In genomic region chr12:104864439-104865165, GRCm38 (mm10) we compare ENCODE assay signal across 8 mouse cellular contexts. TPM values are rescaled to one million over a fixed set of nuclear protein-coding genes. Genes with fewer than 3 reads are reported as not detected.
DNase-seq lines count a peak whose midpoint lies in the region; ATAC-seq and TF ChIP-seq lines count a peak whose summit lies in the region.

Clmn (minus strand) TSS chr12:104865076.

- no peaks in the 10 kb centered on the region for H3K9me3 ChIP-seq in forebrain, embryonic 15.5 days
- H3K9me3 ChIP-seq in hindbrain, embryonic 14.5 days (ENCODE audit: control insufficient read depth, low read length) = no peaks in the 10 kb centered on the region
- H3K9me3 ChIP-seq in midbrain, embryonic 10.5 days (replicated peaks) = no peaks in the 10 kb centered on the region
- H3K9me3 ChIP-seq in stomach, postnatal 0 days (ENCODE audit: control insufficient read depth, low read length) = no peaks in the 10 kb centered on the region

- peaks cover 3% of the 10 kb centered on the region for H3K4me1 ChIP-seq in cerebellum, adult 2 months (ENCODE audit: control insufficient read depth, insufficient read depth, low read length)
- peaks cover 11% of the 10 kb centered on the region for H3K4me1 ChIP-seq in forebrain, embryonic 15.5 days
- peaks cover 3% of the 10 kb centered on the region; the same call in 1 of the 2 replicates for H3K4me1 ChIP-seq in hindbrain, embryonic 14.5 days (replicated peaks; ENCODE audit: control insufficient read depth, insufficient read depth, low read length)
- peaks cover 20% of the 10 kb centered on the region for H3K4me1 ChIP-seq in midbrain, embryonic 10.5 days
- H3K4me1 ChIP-seq in stomach, postnatal 0 days (replicated peaks; ENCODE audit: control insufficient read depth, insufficient read depth) = no peaks in the 10 kb centered on the region

- ATAC-seq in cerebellum, adult (ENCODE audit: insufficient number of reproducible peaks, low FRiP score, low TSS enrichment) = no peak
- ATAC-seq in forebrain, embryonic 15.5 days (replicated peaks) = peak; percentile 53
- peak; percentile 50 for ATAC-seq in hindbrain, embryonic 14.5 days (ENCODE audit: low FRiP score)
- peak; percentile 19; the same call in 1 of the 2 replicates for ATAC-seq in stomach, postnatal 0 days (ENCODE audit: low FRiP score, low TSS enrichment)

- peak within 1 kb of the TSS; percentile 83 for H3K4me2 ChIP-seq in forebrain, embryonic 15.5 days (replicated peaks)
- H3K4me2 ChIP-seq in hindbrain, embryonic 14.5 days (replicated peaks) = peak within 1 kb of the TSS; percentile 83
- peak within 1 kb of the TSS; percentile 91 for H3K4me2 ChIP-seq in stomach, postnatal 0 days (replicated peaks; ENCODE audit: low read depth)

- TF ChIP-seq POLR2A in cerebellum, adult 2 months (IDR thresholded peaks at IDR 0.05; ENCODE audit: borderline replicate concordance, insufficient read depth, low read length) = no peak

- H3K27me3 ChIP-seq in cerebellum, adult 2 months (ENCODE audit: control insufficient read depth, insufficient read depth, low read length) = peaks cover 5% of the 10 kb centered on the region; the same call in 1 of the 2 replicates
- no peaks in the 10 kb centered on the region for H3K27me3 ChIP-seq in forebrain, embryonic 15.5 days
- H3K27me3 ChIP-seq in hindbrain, embryonic 14.5 days (ENCODE audit: control insufficient read depth, insufficient read depth, low read length) = no peaks in the 10 kb centered on the region
- peaks cover 17% of the 10 kb centered on the region for H3K27me3 ChIP-seq in midbrain, embryonic 10.5 days (ENCODE audit: low read depth, poor library complexity, severe bottlenecking)
- H3K27me3 ChIP-seq in stomach, postnatal 0 days (ENCODE audit: control insufficient read depth, insufficient read depth, low read length) = no peaks in the 10 kb centered on the region

- no peak for TF ChIP-seq CTCF in cerebellum, adult 2 months (IDR thresholded peaks at IDR 0.05; ENCODE audit: borderline replicate concordance, insufficient read depth, low read depth, low read length)
- TF ChIP-seq CTCF in stomach, postnatal 0 days (IDR thresholded peaks at IDR 0.05; ENCODE audit: low read depth) = no peak

- no peak for TF ChIP-seq EP300 in stomach, postnatal 0 days (optimal IDR thresholded peaks at IDR 0.05)

- no peaks in the 10 kb centered on the region for H3K36me3 ChIP-seq in forebrain, embryonic 15.5 days
- no peaks in the 10 kb centered on the region for H3K36me3 ChIP-seq in hindbrain, embryonic 14.5 days (replicated peaks; ENCODE audit: control insufficient read depth, insufficient read depth)
- no peaks in the 10 kb centered on the region for H3K36me3 ChIP-seq in midbrain, embryonic 10.5 days
- H3K36me3 ChIP-seq in stomach, postnatal 0 days (ENCODE audit: control insufficient read depth, insufficient read depth, low read length) = no peaks in the 10 kb centered on the region

- DNase-seq in cerebellum, adult 2 months = peak in 1 of 2 experiments; percentile 18
- peak; percentile 18 to 39 for DNase-seq in adrenal gland, adult 18-20 months (ENCODE audit: low spot score in 2 of 2)
- peak; percentile 41 for DNase-seq in hindbrain, embryonic 14.5 days (ENCODE audit: low spot score)
- peak in 1 of 2 experiments; percentile 45 for DNase-seq in left cerebral cortex, adult 8-10 months (ENCODE audit: low spot score in 2 of 2)
- DNase-seq in midbrain, embryonic 10.5 days (ENCODE audit: low spot score) = peak; percentile 55
- peak; percentile 70 for DNase-seq in stomach, postnatal 0 days (ENCODE audit: low spot score)

- peak within 1 kb of the TSS; percentile 53 for H3K4me3 ChIP-seq in cerebellum, adult 2 months (replicated peaks; ENCODE audit: insufficient read depth, low read depth, low read length)
- H3K4me3 ChIP-seq in forebrain, embryonic 15.5 days = peak within 1 kb of the TSS; percentile 62
- peak within 1 kb of the TSS; percentile 74 for H3K4me3 ChIP-seq in hindbrain, embryonic 14.5 days (replicated peaks; ENCODE audit: low read length)
- H3K4me3 ChIP-seq in midbrain, embryonic 10.5 days = peak within 1 kb of the TSS; percentile 85
- peak within 1 kb of the TSS; percentile 75 for H3K4me3 ChIP-seq in stomach, postnatal 0 days (ENCODE audit: low read depth, low read length)

- WGBS in cerebellum, adult 2 months = 3% methylated on average over 56 of the region's 80 CpGs
- WGBS in forebrain, embryonic 15.5 days = under 1% methylated on average over 59 of the region's 80 CpGs
- under 1% methylated on average over 35 of the region's 80 CpGs for WGBS in hindbrain, embryonic 14.5 days
- 5% methylated on average over 66 of the region's 80 CpGs for WGBS in midbrain, embryonic 10.5 days
- WGBS in stomach, postnatal 0 days = under 1% methylated on average over 61 of the region's 80 CpGs

- peak within 1 kb of the TSS; percentile 79 for H3K9ac ChIP-seq in forebrain, embryonic 15.5 days (replicated peaks)
- H3K9ac ChIP-seq in hindbrain, embryonic 14.5 days = peak within 1 kb of the TSS; percentile 93
- peak within 1 kb of the TSS; percentile 85 for H3K9ac ChIP-seq in stomach, postnatal 0 days (ENCODE audit: low read length)

- H3K27ac ChIP-seq in cerebellum, adult 2 months (ENCODE audit: insufficient read depth, low read length) = peak within 1 kb of the TSS; percentile 74; the same call in 1 of the 2 replicates
- no peak within 1 kb of the TSS for H3K27ac ChIP-seq in forebrain, embryonic 15.5 days (replicated peaks)
- H3K27ac ChIP-seq in hindbrain, embryonic 14.5 days = peak within 1 kb of the TSS; percentile 53
- peak within 1 kb of the TSS; percentile 90 for H3K27ac ChIP-seq in midbrain, embryonic 10.5 days (replicated peaks)
- H3K27ac ChIP-seq in stomach, postnatal 0 days (replicated peaks) = peak within 1 kb of the TSS; percentile 83

RNA-seq across cellular contexts. Expression of gene Clmn, which starts in this region (rescaled TPM):
- polyA plus RNA-seq in cerebellum, adult 2 months (2012; rRNA removed) = 30.6 and 32.2 TPM in 2 replicates
- 10 to 100 TPM; 12.8 to 15.9 TPM for total RNA-seq in adrenal gland, adult 18-20 months (2021)
- 1.0 and 1.2 TPM in 2 replicates for polyA plus RNA-seq in forebrain, embryonic 15.5 days (2015; fragmentation: Nextera tagmentation; extraction: Ambion mirVana)
- 1.0 and 1.7 TPM in 2 replicates for polyA plus RNA-seq in hindbrain, embryonic 14.5 days (2014; fragmentation: Nextera tagmentation; extraction: Ambion mirVana)
- 10 to 100 TPM; 51.6 to 64.6 (median 61.5) TPM for total RNA-seq in left cerebral cortex, adult 8-10 months (2022)
- polyA plus RNA-seq in midbrain, embryonic 10.5 days (2016; fragmentation: Nextera tagmentation; extraction: Ambion mirVana) = 1.7 and 1.9 TPM in 2 replicates
- polyA plus RNA-seq in stomach, postnatal 0 days (2015; fragmentation: Nextera tagmentation; extraction: Ambion mirVana) = 5.5 and 8.0 TPM in 2 replicates
